Mouse (Mus musculus): ENCODE measurements around the gene 2810408A11Rik. TPM values are rescaled to one million over a fixed set of nuclear protein-coding genes. Genes with fewer than 3 reads are reported as not detected.

The 2810408A11Rik gene
- total and polyA plus RNA-seq, 3 experiments, result 0.81 to 1.3 TPM; not detected in 1

DNA sequence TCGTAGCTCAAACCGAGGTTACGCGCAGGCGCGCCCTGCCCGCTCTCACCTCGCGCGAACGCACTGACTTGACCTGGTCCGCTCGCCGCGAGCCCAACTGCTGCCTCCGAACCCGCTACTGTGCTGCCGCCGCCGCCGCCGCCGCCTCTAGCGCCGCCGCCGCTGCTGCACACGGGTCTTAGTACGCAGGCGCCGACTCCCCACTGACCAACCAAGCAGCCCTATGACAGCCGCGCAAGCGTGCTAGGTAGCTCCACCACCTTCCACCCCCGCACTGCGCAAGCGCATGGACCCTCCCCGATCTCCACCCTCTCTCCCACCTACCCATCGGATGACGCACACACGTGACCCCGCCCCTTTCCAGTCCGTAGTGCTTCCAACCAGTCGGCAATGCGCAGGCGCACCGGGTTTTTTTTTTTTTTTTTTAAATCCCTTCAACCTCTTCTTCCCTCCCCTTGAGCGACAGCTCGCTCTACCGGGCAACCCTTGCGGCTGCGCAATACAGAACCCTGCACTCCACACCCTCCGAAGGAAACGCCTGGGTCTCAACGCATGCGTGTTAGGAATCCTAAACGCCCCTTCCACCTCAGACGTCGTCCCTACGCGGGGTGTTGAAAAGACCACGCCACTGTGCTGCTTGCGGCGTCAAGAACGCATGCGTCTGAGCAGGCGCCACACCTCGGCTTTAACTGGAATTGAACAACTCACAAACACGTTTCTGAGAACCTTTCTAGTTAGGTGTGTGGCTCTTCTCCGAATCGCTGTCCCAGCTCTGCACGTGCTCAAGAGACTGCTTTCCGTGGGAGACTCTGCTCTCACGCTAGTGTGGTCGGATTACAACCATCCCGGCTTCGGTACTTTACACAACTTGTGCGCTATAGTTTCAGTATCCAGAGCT, 20.6 kb upstream of the 2810408A11Rik start, which contains the start of gene Eif5a:
Gene Eif5a, minus strand, starts transcription at position 845 of the 898 bp plus-strand sequence.
- Histone ChIP-seq H3K4me1 (ENCODE audit: control insufficient read depth in 1 of 2, insufficient read depth in 2 of 2, low read length in 2 of 2) (peaks cover 13 to 35% of the 10 kb centered on the region in 2 experiments), H3K9ac (ENCODE audit: control insufficient read depth, low read depth, low read length, poor library complexity, severe bottlenecking) (peak within 1 kb of the TSS; percentile 89), H3K9me3 (replicated peaks; ENCODE audit: insufficient read depth, low read length) (no peaks in the 10 kb centered on the region), H3K27me3 (ENCODE audit: control insufficient read depth in 1 of 2, insufficient read depth in 2 of 2, low read length in 2 of 2) (no peaks in the 10 kb centered on the region), H3K36me3 (ENCODE audit: control insufficient read depth in 1 of 2, insufficient read depth in 2 of 2, low read length in 2 of 2) (peaks cover 22 to 46% of the 10 kb centered on the region in 2 experiments), H3K4me3 (ENCODE audit: control insufficient read depth in 1 of 2, insufficient read depth in 1 of 2, low read depth in 2 of 2, low read length in 2 of 2) (peak within 1 kb of the TSS; percentile 77 to 96), H3K27ac (ENCODE audit: control insufficient read depth, low read depth, low read length) (peak within 1 kb of the TSS; percentile 98), H3K79me2 (ENCODE audit: control insufficient read depth, insufficient read depth, low read length, poor library complexity) (peaks cover 42% of the 10 kb centered on the region)
- peak; percentile 100 for DNase-seq (ENCODE audit: low read depth, low spot score)
- no peak; the same call in 1 of the 2 replicates for TF ChIP-seq RCOR1 (IDR thresholded peaks at IDR 0.05; ENCODE audit: low read depth, low read length)
- TF ChIP-seq SMC3 (IDR thresholded peaks at IDR 0.05; ENCODE audit: low read depth, low read length), result peak; percentile 21; the same call in 1 of the 2 replicates
- peak; percentile 98 for TF ChIP-seq MXI1 (IDR thresholded peaks at IDR 0.05; ENCODE audit: low read depth, low read length)
- no peak for TF ChIP-seq MAFK (IDR thresholded peaks at IDR 0.05; ENCODE audit: borderline replicate concordance, low read depth, low read length)
- peak; percentile 80 for TF ChIP-seq NRF1 (IDR thresholded peaks at IDR 0.05; ENCODE audit: insufficient read depth, low read depth, low read length, poor library complexity, severe bottlenecking)
- TF ChIP-seq CHD1 (IDR thresholded peaks at IDR 0.05; ENCODE audit: low read depth, low read length), result no peak
- no peak; the same call in 1 of the 2 replicates for TF ChIP-seq KAT2A (conservative IDR thresholded peaks at IDR 0.05; ENCODE audit: low read depth, low read length)
- TF ChIP-seq GABPA (IDR thresholded peaks at IDR 0.05; ENCODE audit: low read depth, low read length), result no peak
- TF ChIP-seq MAZ (IDR thresholded peaks at IDR 0.05; ENCODE audit: low read depth, low read length), result peak; percentile 56
- TF ChIP-seq NELFE (IDR thresholded peaks at IDR 0.05; ENCODE audit: low read depth, low read length), result peak; percentile 95
- no peak for TF ChIP-seq TAL1 (IDR thresholded peaks at IDR 0.05; ENCODE audit: low read length)
- TF ChIP-seq SIN3A (IDR thresholded peaks at IDR 0.05; ENCODE audit: low read length), result peak; percentile 96
- TF ChIP-seq USF1 (IDR thresholded peaks at IDR 0.05; ENCODE audit: low read depth, low read length), result peak; percentile 97
- TF ChIP-seq ETS1 (IDR thresholded peaks at IDR 0.05; ENCODE audit: low read depth, low read length), result peak; percentile 58
- no peak for TF ChIP-seq MYB (IDR thresholded peaks at IDR 0.05; ENCODE audit: low read depth, low read length)
- no peak for TF ChIP-seq MEF2A (IDR thresholded peaks at IDR 0.05; ENCODE audit: extremely low read depth, insufficient replicate concordance, low read depth, low read length, poor library complexity, severe bottlenecking)
- TF ChIP-seq TCF12 (IDR thresholded peaks at IDR 0.05; ENCODE audit: low read depth, low read length), result peak; percentile 70
- TF ChIP-seq E2F4 (IDR thresholded peaks at IDR 0.05; ENCODE audit: borderline replicate concordance, low read depth, low read length), result no peak
- TF ChIP-seq ELF1 (IDR thresholded peaks at IDR 0.05; ENCODE audit: low read depth, low read length), result peak; percentile 67
- TF ChIP-seq EP300 (IDR thresholded peaks at IDR 0.05; ENCODE audit: low read depth in 1 of 2, low read length in 2 of 2), result 0 out of 4 replicates have a peak, but pooled peaks of 1 of the 2 experiments have one; percentile 26
- no peak for TF ChIP-seq UBTF (IDR thresholded peaks at IDR 0.05; ENCODE audit: borderline replicate concordance, insufficient read depth, low read depth, low read length)
- peak; percentile 84; the same call in 1 of the 2 replicates for TF ChIP-seq HCFC1 (IDR thresholded peaks at IDR 0.05; ENCODE audit: low read depth, low read length)
- TF ChIP-seq ZNF384 (IDR thresholded peaks at IDR 0.05; ENCODE audit: low read depth, low read length), result peak; percentile 100
- no peak for TF ChIP-seq ZC3H11A (IDR thresholded peaks at IDR 0.05; ENCODE audit: low read depth, low read length)
- TF ChIP-seq CTCF (IDR thresholded peaks at IDR 0.05 in 2 of 3, conservative IDR thresholded peaks at IDR 0.05 in 1 of 3; ENCODE audit: control insufficient read depth in 1 of 3, insufficient read depth in 1 of 3, low read depth in 2 of 3, low read length in 3 of 3, poor library complexity in 1 of 3, severe bottlenecking in 1 of 3), result peak; percentile 49 to 62 (median 59)
- no peak for TF ChIP-seq GATA1 (IDR thresholded peaks at IDR 0.05; ENCODE audit: low read depth, low read length)
- peak; percentile 66; the same call in 1 of the 2 replicates for TF ChIP-seq ZKSCAN1 (IDR thresholded peaks at IDR 0.05; ENCODE audit: low read depth, low read length)
- peak; percentile 88; the same call in 1 of the 2 replicates for TF ChIP-seq POLR2AphosphoS5 (IDR thresholded peaks at IDR 0.05; ENCODE audit: borderline replicate concordance, low read depth, low read length)
- peak; percentile 95 for TF ChIP-seq ZMIZ1 (IDR thresholded peaks at IDR 0.05; ENCODE audit: low read depth, low read length)
- TF ChIP-seq BHLHE40 (IDR thresholded peaks at IDR 0.05; ENCODE audit: borderline replicate concordance, low read depth, low read length), result peak; percentile 94
- no peak for TF ChIP-seq CHD2 (IDR thresholded peaks at IDR 0.05; ENCODE audit: low read length)
- no peak for TF ChIP-seq RAD21 (IDR thresholded peaks at IDR 0.05; ENCODE audit: low read depth, low read length)
- peak; percentile 86 for TF ChIP-seq TBP (IDR thresholded peaks at IDR 0.05; ENCODE audit: low read depth, low read length)
- peak; percentile 99 for TF ChIP-seq POLR2AphosphoS2 (IDR thresholded peaks at IDR 0.05; ENCODE audit: low read length)
- TF ChIP-seq MAX (IDR thresholded peaks at IDR 0.05; ENCODE audit: low read length), result peak; percentile 98
